Mouse (Mus musculus) cerebellum, adult 8-10 months (tissue): ENCODE results near the gene Sprr1a.
"Not testable (repeated sequence)": the region's sequence is repeated elsewhere in the genome, so short reads cannot be mapped to it uniquely, and the experiment has no call there.

Source experiments
- DNase-seq: peaks from one replicate; pipeline ENCODE4 v3.0.0; 2022

Sprr1a gene

GRCm38 (mm10) chr3:92485863-92486262, at the start of gene Sprr1a:
Gene Sprr1a (minus strand): TSS chr3:92485895.
- DNase-seq = no peak

- no peak for DNase-seq
These were observed 48.7 kb upstream of the Sprr1a start, which contains the start of gene 2310046K23Rik for GRCm38 (mm10) chr3:92534411-92534810. Gene 2310046K23Rik (minus strand): TSS chr3:92534511.

- DNase-seq = no peak
These were observed 26.6 kb upstream of the Sprr1a start for GRCm38 (mm10) chr3:92512325-92512724.

GRCm38 (mm10) chr3:92510786-92511185, 25.1 kb upstream of the Sprr1a start:
- DNase-seq = no peak

GRCm38 (mm10) chr3:92508185-92508584, 22.5 kb upstream of the Sprr1a start:
- DNase-seq = no peak

GRCm38 (mm10) chr3:92503528-92503927, 17.8 kb upstream of the Sprr1a start:
- no peak for DNase-seq

- no peak for DNase-seq
These were observed 14.7 kb upstream of the Sprr1a start, which contains the start of gene Sprr4 for GRCm38 (mm10) chr3:92500393-92500792. Gene Sprr4 (minus strand): TSS chr3:92500493.

GRCm38 (mm10) chr3:92490262-92490661, 4.6 kb upstream of the Sprr1a start:
- not testable (repeated sequence) for DNase-seq

GRCm38 (mm10) chr3:92486307-92486706, 612 bp upstream of the Sprr1a start:
- no peak for DNase-seq

- DNase-seq = not testable (repeated sequence)
These were observed 4.4 kb downstream of the Sprr1a start for GRCm38 (mm10) chr3:92481249-92481648.

- DNase-seq = no peak
These were observed 15.6 kb downstream of the Sprr1a start for GRCm38 (mm10) chr3:92470111-92470510.

GRCm38 (mm10) chr3:92467424-92467823, 18.3 kb downstream of the Sprr1a start:
- DNase-seq = no peak

GRCm38 (mm10) chr3:92466576-92466975, 19.1 kb downstream of the Sprr1a start:
- no peak for DNase-seq

- no peak for DNase-seq
These were observed 27.1 kb downstream of the Sprr1a start, which contains the start of gene Sprr3 for GRCm38 (mm10) chr3:92458620-92459019. Gene Sprr3 (minus strand): TSS chr3:92458720.

GRCm38 (mm10) chr3:92455151-92455550, 30.5 kb downstream of the Sprr1a start:
- no peak for DNase-seq

- no peak for DNase-seq
These were observed 45.5 kb downstream of the Sprr1a start for GRCm38 (mm10) chr3:92440177-92440576.

GRCm38 (mm10) chr3:92438689-92439088, 47.0 kb downstream of the Sprr1a start, which contains the start of gene Sprr1b:
Gene Sprr1b (minus strand): TSS chr3:92438789.
- no peak for DNase-seq
